Mouse (Mus musculus) brain, embryonic 18.5 days (tissue): ENCODE results near the gene Ercc6.

Experiments used
- DNase-seq: peaks from one replicate; pipeline ENCODE4 v3.0.0-alpha.2; 2012; ENCODE audit warnings: low read depth, low spot score

Gene Ercc6

DNA sequence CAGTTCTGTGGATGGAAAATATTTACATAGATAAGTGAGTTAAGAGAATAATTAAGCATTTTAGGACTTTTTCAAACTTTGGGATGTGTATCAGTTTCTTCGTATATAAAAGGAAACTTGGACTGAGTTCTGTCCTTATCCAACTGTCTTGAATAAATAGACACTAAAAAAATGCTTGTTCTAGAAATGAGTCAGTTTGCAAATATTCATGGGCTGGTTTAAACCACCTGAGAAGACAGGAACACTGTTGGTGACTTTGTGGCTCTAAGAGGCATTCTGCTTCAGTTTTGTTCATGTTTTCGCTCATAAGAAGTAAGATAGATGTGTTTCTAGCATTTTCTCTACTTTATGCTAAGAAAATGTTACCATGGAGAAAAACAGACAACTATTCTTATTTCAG lies 5.2 kb downstream of the Ercc6 start:
- DNase-seq = no peak

- DNase-seq = no peak
These were observed 7.1 kb downstream of the Ercc6 start for GRCm38 (mm10) chr14:32520400-32520926.

- no peak for DNase-seq
These were observed 9.0 kb downstream of the Ercc6 start for GRCm38 (mm10) chr14:32522336-32522735.

DNA sequence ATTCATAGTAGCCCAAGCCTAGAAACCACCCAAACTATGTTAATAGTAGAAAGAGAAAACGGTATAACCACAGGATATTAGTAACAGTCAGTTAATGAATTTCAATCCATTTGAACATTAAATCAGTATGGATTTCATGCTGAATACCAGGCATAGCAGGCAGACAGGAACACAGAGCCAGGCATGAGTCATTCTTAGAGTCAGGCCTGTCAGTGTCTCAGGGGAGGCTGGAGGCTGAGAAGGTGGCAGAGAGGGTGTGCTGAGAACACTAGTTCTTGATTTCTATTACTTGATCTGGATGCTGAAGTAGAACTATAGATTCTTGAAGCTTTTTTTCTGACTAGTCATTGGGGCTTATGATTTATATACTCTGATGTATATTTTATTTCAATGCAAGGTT lies 10.8 kb downstream of the Ercc6 start:
- no peak for DNase-seq

GRCm38 (mm10) chr14:32525996-32526705 lies 12.8 kb downstream of the Ercc6 start:
- no peak for DNase-seq

GRCm38 (mm10) chr14:32527211-32527610 lies 13.9 kb downstream of the Ercc6 start:
- no peak for DNase-seq

- DNase-seq = no peak
These were observed 15.7 kb downstream of the Ercc6 start for GRCm38 (mm10) chr14:32529036-32529435.

DNA sequence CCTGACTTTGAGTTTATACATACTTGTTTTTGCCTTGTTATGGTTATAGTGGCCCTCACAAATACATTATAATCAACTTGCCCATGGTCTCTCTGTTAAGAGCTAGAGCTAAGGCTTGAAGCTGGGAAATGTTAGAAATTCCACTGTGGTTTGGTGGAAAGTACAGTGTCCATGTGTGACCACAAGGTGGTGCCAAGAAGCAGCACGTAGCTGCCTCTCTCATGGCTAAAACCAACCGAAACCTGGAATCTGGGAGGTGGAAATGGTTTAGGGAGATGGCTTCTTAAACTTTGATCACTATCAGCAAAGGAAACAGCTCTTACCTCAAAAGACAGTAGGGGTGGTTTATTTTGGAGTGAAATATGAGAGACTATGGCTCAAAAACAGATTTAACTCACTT lies 17.6 kb downstream of the Ercc6 start:
- no peak for DNase-seq

DNA sequence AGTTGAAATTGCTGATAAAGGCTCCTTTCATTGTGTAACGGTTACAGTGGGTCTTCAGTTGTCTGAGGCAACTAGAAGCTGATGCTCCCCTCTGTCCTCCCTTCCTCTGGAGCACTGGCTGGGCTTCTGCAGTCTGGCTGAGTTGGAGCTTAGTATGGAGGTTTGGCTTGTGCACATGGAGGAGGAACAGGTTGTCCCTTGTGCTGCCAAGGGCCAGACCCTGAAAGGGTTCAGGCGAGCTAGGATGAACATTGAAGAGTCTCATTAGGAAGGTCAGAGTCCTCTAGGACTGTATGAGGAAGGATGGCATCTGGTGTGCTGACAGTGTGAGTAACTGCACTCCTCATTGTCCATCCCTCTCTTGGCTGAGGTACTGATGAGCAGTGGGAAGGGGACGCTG lies 18.1 kb downstream of the Ercc6 start:
- DNase-seq = no peak

DNA sequence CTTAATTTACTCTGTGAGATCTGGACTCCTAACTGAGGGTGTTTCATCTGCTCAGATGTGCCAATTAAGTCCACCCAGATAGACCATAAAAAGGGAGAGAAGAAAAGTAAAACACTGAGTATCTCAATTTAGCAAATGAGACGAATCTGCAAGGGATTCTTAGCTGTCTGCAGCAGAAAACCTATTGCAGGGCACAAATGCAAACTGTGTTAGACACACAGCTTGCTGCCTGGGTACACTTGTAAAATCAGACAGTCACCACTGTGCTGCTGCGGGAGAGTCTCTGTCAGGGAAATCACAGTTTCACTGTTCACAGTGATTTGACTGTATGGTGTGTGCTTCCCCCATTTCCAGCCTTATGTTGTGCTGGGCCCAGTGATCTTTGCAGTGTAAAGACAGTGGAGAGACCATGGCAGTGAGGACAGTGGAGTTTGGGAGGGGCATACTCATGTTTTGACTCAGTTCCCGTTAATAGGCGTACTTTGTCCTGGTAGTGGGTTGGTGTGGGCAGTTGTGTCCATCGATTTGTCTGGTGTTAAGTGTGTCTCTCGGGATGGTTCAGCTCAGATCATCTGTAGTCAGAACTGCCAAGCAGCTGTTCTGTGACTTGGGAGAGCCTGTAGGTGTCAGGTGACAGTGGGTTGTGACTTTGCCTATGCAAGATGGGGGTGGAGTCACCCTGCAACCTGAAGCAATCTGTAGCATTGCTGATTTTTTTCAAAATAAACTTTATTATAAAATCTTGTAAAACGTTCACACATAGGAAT lies 19.2 kb downstream of the Ercc6 start:
- no peak for DNase-seq

GRCm38 (mm10) chr14:32533148-32533520 lies 19.8 kb downstream of the Ercc6 start:
- no peak for DNase-seq

- DNase-seq = no peak
These were observed 20.3 kb downstream of the Ercc6 start for GRCm38 (mm10) chr14:32533656-32534055.

GRCm38 (mm10) chr14:32534137-32534536 lies 20.8 kb downstream of the Ercc6 start:
- no peak for DNase-seq

- no peak for DNase-seq
These were observed 23.4 kb downstream of the Ercc6 start for GRCm38 (mm10) chr14:32536763-32537162.

- DNase-seq = no peak
These were observed 24.8 kb downstream of the Ercc6 start for GRCm38 (mm10) chr14:32538115-32538514.

- no peak for DNase-seq
These were observed 29.8 kb downstream of the Ercc6 start for GRCm38 (mm10) chr14:32543075-32543474.

GRCm38 (mm10) chr14:32546676-32547075 lies 33.4 kb downstream of the Ercc6 start:
- no peak for DNase-seq

DNA sequence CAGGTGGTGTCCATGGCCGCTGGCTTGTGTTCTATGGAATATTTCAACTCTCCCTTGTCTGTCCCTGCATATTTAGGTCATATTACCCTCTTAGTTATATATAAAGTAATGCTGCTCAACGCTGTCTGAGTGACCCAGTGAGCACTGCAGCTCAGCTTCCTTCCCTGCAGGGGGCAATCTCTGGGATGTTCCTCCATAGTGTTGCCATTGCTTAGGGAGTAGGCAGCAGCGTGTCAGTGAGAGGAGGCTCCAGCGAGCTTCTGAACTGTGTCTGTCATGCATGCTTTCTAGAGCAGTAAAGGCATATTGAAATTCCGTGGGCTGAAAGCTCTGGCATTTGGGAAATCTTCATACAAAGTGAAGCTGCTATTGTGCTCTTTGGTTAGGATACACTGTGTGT lies 38.5 kb downstream of the Ercc6 start:
- DNase-seq = no peak

DNA sequence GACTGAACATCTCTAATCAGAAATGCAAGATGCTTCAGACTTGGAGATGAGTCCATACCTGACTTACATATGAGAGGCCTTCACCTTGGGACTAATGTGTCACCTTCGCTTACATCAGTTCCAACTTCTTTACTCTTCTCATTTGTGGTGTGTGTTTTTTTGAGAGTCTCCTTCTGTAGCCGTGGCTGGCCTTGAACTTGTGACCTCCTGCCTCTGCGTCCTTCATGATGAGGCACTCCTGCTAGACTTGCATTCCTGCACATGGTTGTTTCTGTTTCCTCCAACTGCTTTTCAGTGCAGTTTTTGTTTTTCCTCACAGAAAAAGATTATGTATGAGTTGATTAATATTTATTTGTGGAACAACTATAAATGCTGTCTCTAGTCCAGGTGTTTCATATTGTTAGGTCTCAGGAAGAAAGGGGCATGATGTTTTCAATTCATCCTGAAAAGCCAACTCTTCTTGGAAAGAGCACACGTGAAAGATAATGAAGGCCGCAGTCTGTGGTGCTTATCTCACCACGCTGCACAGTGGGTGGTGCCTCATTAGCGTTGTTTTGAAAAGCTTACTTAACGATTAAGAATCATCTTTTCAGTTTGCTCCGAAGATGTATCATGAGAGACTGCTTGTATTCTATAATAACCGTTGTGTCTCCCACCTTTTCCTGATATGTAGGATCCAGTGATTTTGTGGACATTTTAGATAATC lies 40.0 kb downstream of the Ercc6 start:
- DNase-seq = no peak

GRCm38 (mm10) chr14:32554860-32555526 lies 41.7 kb downstream of the Ercc6 start:
- DNase-seq = no peak

GRCm38 (mm10) chr14:32561428-32561827 lies 48.1 kb downstream of the Ercc6 start:
- no peak for DNase-seq

- DNase-seq = no peak
These were observed 50.3 kb downstream of the Ercc6 start for GRCm38 (mm10) chr14:32563661-32564060.
